Mouse (Mus musculus) midbrain, embryonic 14.5 days (tissue): ENCODE measurements around the gene Crygc. TPM values are rescaled to one million over a fixed set of nuclear protein-coding genes. Genes with fewer than 3 reads are reported as not detected.

Source experiments
- polyA plus RNA-seq: library from polyadenylated mRNA; unstranded; fragments of >200 nt; fragmentation: Nextera tagmentation; extraction: Ambion mirVana; gene quantifications from 2 replicates; pipeline ENCODE4 v1.2.1, GENCODE M21; 2014

Crygc gene
- polyA plus RNA-seq, 1 experiment from 2014 or later = not detected

Other genes starting within 250 kb of the Crygc start
- 11.7 and 12.3 TPM in 2 replicates for gene Plekhm3, start 116.9 kb downstream of the Crygc start, polyA plus RNA-seq
- not detected in 2 replicates for gene Akr1cl, start 40.9 kb downstream of the Crygc start, polyA plus RNA-seq
- gene Cryge, start 22.5 kb downstream of the Crygc start, polyA plus RNA-seq = not detected in 2 replicates
- not detected in 2 replicates for gene Crygd, start 10.2 kb downstream of the Crygc start, polyA plus RNA-seq
- gene Crygb, start 8.6 kb upstream of the Crygc start, polyA plus RNA-seq = not detected in 2 replicates
- gene Cryga, start 29.7 kb upstream of the Crygc start, polyA plus RNA-seq = not detected in 2 replicates
- not detected in 2 replicates for gene Gm28845, start 45.9 kb upstream of the Crygc start, polyA plus RNA-seq
- gene D630023F18Rik, start 49.5 kb upstream of the Crygc start, polyA plus RNA-seq = 0.57 and 0.80 TPM in 2 replicates
- gene Idh1, start 112.8 kb upstream of the Crygc start, polyA plus RNA-seq = 494 and 592 TPM in 2 replicates
- gene Pikfyve, start 113.0 kb upstream of the Crygc start, polyA plus RNA-seq = 18.8 and 22.4 TPM in 2 replicates
- gene Pth2r, start 208.4 kb upstream of the Crygc start, polyA plus RNA-seq = 0.93 and 1.1 TPM in 2 replicates